Mouse (Mus musculus): ENCODE measurements at regions not wholly inside any gene's neighbourhood (a gene's known extent, or its start where the extent isn't known, plus 50 kb on each side); places are given as distances from the start of the nearest gene placed in this dataset.

GRCm38 (mm10) chr14:114656636-114657035, 435.4 kb upstream of the Gpc5 start:
- no peak for TF ChIP-seq CTCF (IDR thresholded peaks at IDR 0.05; ENCODE audit: borderline replicate concordance, control insufficient read depth, extremely low read depth, insufficient read depth, low read length, poor library complexity)
- no peak for TF ChIP-seq POLR2A (IDR thresholded peaks at IDR 0.05; ENCODE audit: control insufficient read depth, extremely low read depth, insufficient read depth, low read length, poor library complexity)
